ENCODE assay signal across 9 mouse cellular contexts in the genomic region with DNA sequence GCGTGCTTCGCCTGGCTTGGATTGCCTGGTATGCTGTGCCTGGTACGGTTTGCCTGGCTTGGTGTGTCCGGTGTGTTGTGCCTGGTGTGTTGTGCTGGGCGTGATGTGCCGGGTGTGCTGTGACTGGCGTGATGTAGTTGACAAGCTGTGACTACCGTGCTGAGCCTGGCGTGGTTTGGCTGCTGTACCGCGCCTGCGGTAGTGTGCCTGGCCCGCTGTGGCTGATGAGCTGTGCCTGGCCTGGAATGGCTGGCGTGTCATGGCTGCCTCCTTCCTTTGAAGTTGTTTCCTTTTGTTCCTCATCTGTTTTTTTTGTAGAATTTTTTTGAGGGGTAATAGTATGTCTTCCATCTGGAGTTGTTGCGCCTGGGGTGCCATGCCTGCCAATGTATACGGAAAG. TPM values are rescaled to one million over a fixed set of nuclear protein-coding genes. Genes with fewer than 3 reads are reported as not detected.
DNase-seq lines count a peak whose midpoint lies in the region; ATAC-seq and TF ChIP-seq lines count a peak whose summit lies in the region.
"Had no signal": no experiment of that assay in that cellular context is flagged by ENCODE, and none has a peak within 500 bp of the region (broad histone marks: within the 10 kb centered on the region; RNA-seq: fewer than 3 reads in every experiment).

No protein-coding gene starts in this region.

- ATAC-seq in forebrain, embryonic 13.5 days, result peak; percentile 38; the same call in 1 of the 2 replicates
- peak; percentile 19; the same call in 1 of the 2 replicates for ATAC-seq in limb, embryonic 14.5 days (ENCODE audit: low FRiP score, low read depth)

- peaks cover 7% of the 10 kb centered on the region; the same call in 1 of the 2 replicates for H3K4me1 ChIP-seq in kidney, adult 2 months (ENCODE audit: control insufficient read depth, insufficient read depth, low read length)
- peaks cover 10% of the 10 kb centered on the region for H3K4me1 ChIP-seq in forebrain, embryonic 13.5 days
- H3K4me1 ChIP-seq in limb, embryonic 14.5 days (ENCODE audit: control insufficient read depth, insufficient read depth, low read length), result peaks cover 20% of the 10 kb centered on the region

- peak overlapping the region; percentile 12; the same call in 1 of the 2 replicates for H3K27ac ChIP-seq in kidney, adult 2 months (ENCODE audit: insufficient read depth, low read depth, low read length)
- H3K27ac ChIP-seq in forebrain, embryonic 13.5 days, result peak overlapping the region; percentile 54
- no peak overlapping the region for H3K27ac ChIP-seq in limb, embryonic 14.5 days (replicated peaks; ENCODE audit: low read depth, low read length)
- H3K27ac ChIP-seq: heart, embryonic 13.5 days had no signal

- no peaks in the 10 kb centered on the region for H3K9me3 ChIP-seq in forebrain, embryonic 13.5 days (replicated peaks)
- H3K9me3 ChIP-seq in limb, embryonic 14.5 days (ENCODE audit: control insufficient read depth, low read length), result no peaks in the 10 kb centered on the region
- H3K9me3 ChIP-seq: heart, embryonic 13.5 days had no signal

- TF ChIP-seq CTCF in kidney, adult 2 months (conservative IDR thresholded peaks at IDR 0.05; ENCODE audit: insufficient read depth, insufficient read length, low read depth, low read length), result no peak

- no peaks in the 10 kb centered on the region for H3K27me3 ChIP-seq in kidney, adult 2 months (replicated peaks; ENCODE audit: control insufficient read depth, insufficient read depth, low read length)
- H3K27me3 ChIP-seq in forebrain, embryonic 13.5 days, result no peaks in the 10 kb centered on the region
- no peaks in the 10 kb centered on the region for H3K27me3 ChIP-seq in limb, embryonic 14.5 days (ENCODE audit: control insufficient read depth, insufficient read depth, low read length)

- WGBS in kidney, adult 2 months, result 76% methylated on average over 16 of the region's 16 CpGs
- WGBS in forebrain, embryonic 13.5 days, result 41% methylated on average over 16 of the region's 16 CpGs
- WGBS in limb, embryonic 14.5 days, result 51% methylated on average over 16 of the region's 16 CpGs

- DNase-seq in kidney, adult 2 months, result no peak
- DNase-seq in kidney, adult 11 months, result no peak
- DNase-seq in R1 (ENCODE audit: low read depth, low spot score), result peak; percentile 68
- no peak for DNase-seq in limb, embryonic 14.5 days (ENCODE audit: low spot score)
- no peak for DNase-seq in adrenal gland, adult (ENCODE audit: inconsistent age in 2 of 2, low spot score in 1 of 2)
- no peak for DNase-seq in embryo, embryonic 10.5 days (ENCODE audit: low spot score)
- DNase-seq in urinary bladder, postnatal 25 days (ENCODE audit: low spot score), result no peak

- peak overlapping the region; percentile 42; the same call in 1 of the 2 replicates for H3K4me2 ChIP-seq in forebrain, embryonic 13.5 days
- H3K4me2 ChIP-seq in limb, embryonic 14.5 days (replicated peaks; ENCODE audit: low read depth, low read length, severe bottlenecking), result peak overlapping the region; percentile 33; the same call in 1 of the 2 replicates

- no peaks in the 10 kb centered on the region for H3K36me3 ChIP-seq in kidney, adult 2 months (ENCODE audit: control insufficient read depth, insufficient read depth, low read length)
- no peaks in the 10 kb centered on the region for H3K36me3 ChIP-seq in forebrain, embryonic 13.5 days (ENCODE audit: poor library complexity, severe bottlenecking)
- H3K36me3 ChIP-seq in limb, embryonic 14.5 days (ENCODE audit: control insufficient read depth, insufficient read depth, low read length), result no peaks in the 10 kb centered on the region
- H3K36me3 ChIP-seq: heart, embryonic 13.5 days had no signal

- H3K9ac ChIP-seq in forebrain, embryonic 13.5 days, result no peak overlapping the region
- H3K9ac ChIP-seq in limb, embryonic 14.5 days (ENCODE audit: low read depth, low read length, severe bottlenecking), result 0 out of 2 replicates have a peak overlapping the region, but pooled peaks have one; percentile 25

- no peak overlapping the region for H3K4me3 ChIP-seq in kidney, adult 2 months (ENCODE audit: insufficient read depth, low read depth, low read length)
- H3K4me3 ChIP-seq in forebrain, embryonic 13.5 days, result no peak overlapping the region
- no peak overlapping the region for H3K4me3 ChIP-seq in limb, embryonic 14.5 days (replicated peaks; ENCODE audit: low read length)
- H3K4me3 ChIP-seq: heart, embryonic 13.5 days had no signal

- TF ChIP-seq POLR2A in kidney, adult 2 months (IDR thresholded peaks at IDR 0.05; ENCODE audit: low read depth, low read length), result no peak
- TF ChIP-seq POLR2A in limb, embryonic 14.5 days (IDR thresholded peaks at IDR 0.05; ENCODE audit: borderline replicate concordance, extremely low read depth, insufficient read depth, insufficient read length), result no peak

RNA-seq across cellular contexts. Expression of a gene that starts 8.2 kb away (rescaled TPM):
- polyA plus RNA-seq in kidney, adult 2 months (2012; rRNA removed), result 111 and 121 TPM in 2 replicates
- polyA plus RNA-seq in forebrain, embryonic 13.5 days (2015; fragmentation: Nextera tagmentation; extraction: Ambion mirVana), result 47.9 and 53.4 TPM in 2 replicates
- polyA plus RNA-seq in limb, embryonic 14.5 days (2012; rRNA removed), result 83.2 and 94.3 TPM in 2 replicates
- polyA plus RNA-seq in limb, embryonic 14.5 days (2014; fragmentation: Nextera tagmentation; extraction: Ambion mirVana), result 64.7 and 67.4 TPM in 2 replicates

RNA-seq across cellular contexts. Expression of a gene that starts 14.7 kb away (rescaled TPM):
- 26.7 and 36.7 TPM in 2 replicates for polyA plus RNA-seq in kidney, adult 2 months (2012; rRNA removed)
- polyA plus RNA-seq in forebrain, embryonic 13.5 days (2015; fragmentation: Nextera tagmentation; extraction: Ambion mirVana), result 2.9 and 3.1 TPM in 2 replicates
- polyA plus RNA-seq in limb, embryonic 14.5 days (2012; rRNA removed), result 7.2 and 8.8 TPM in 2 replicates
- 14.7 and 18.3 TPM in 2 replicates for polyA plus RNA-seq in limb, embryonic 14.5 days (2014; fragmentation: Nextera tagmentation; extraction: Ambion mirVana)

RNA-seq across cellular contexts. Expression of a gene that starts 22.5 kb away (rescaled TPM):
- 3.9 and 4.1 TPM in 2 replicates for polyA plus RNA-seq in kidney, adult 2 months (2012; rRNA removed)
- polyA plus RNA-seq in forebrain, embryonic 13.5 days (2015; fragmentation: Nextera tagmentation; extraction: Ambion mirVana), result 34.1 and 38.7 TPM in 2 replicates
- polyA plus RNA-seq in limb, embryonic 14.5 days (2012; rRNA removed), result 39.2 and 45.5 TPM in 2 replicates
- 11.4 and 13.0 TPM in 2 replicates for polyA plus RNA-seq in limb, embryonic 14.5 days (2014; fragmentation: Nextera tagmentation; extraction: Ambion mirVana)

RNA-seq across cellular contexts. Expression of a gene that starts 54.0 kb away (rescaled TPM):
- 37.5 and 44.1 TPM in 2 replicates for polyA plus RNA-seq in kidney, adult 2 months (2012; rRNA removed)
- not detected in 2 replicates for polyA plus RNA-seq in forebrain, embryonic 13.5 days (2015; fragmentation: Nextera tagmentation; extraction: Ambion mirVana)
- 48.4 and 50.0 TPM in 2 replicates for polyA plus RNA-seq in limb, embryonic 14.5 days (2012; rRNA removed)
- polyA plus RNA-seq in limb, embryonic 14.5 days (2014; fragmentation: Nextera tagmentation; extraction: Ambion mirVana), result 49.3 and 61.5 TPM in 2 replicates
